Mouse (Mus musculus): ENCODE data around the gene Krt79. TPM values are rescaled to one million over a fixed set of nuclear protein-coding genes. Genes with fewer than 3 reads are reported as not detected.

The Krt79 gene
- polyA plus RNA-seq, 1 experiment from 2014 or later = 0.09 TPM

- Histone ChIP-seq H3K4me1 (peaks cover 38% of the 10 kb centered on the region), H3K27me3 (ENCODE audit: poor library complexity, severe bottlenecking) (peaks cover 52% of the 10 kb centered on the region), H3K36me3 (replicated peaks) (no peaks in the 10 kb centered on the region), H3K27ac (peak overlapping the region; percentile 35; the same call in 1 of the 2 replicates), H3K4me3 (peak overlapping the region; percentile 24), H3K9me3 (no peaks in the 10 kb centered on the region)
- peak; percentile 97 for DNase-seq (ENCODE audit: extremely low spot score, low spot score)
- WGBS = 13% methylated on average over 15 of the region's 15 CpGs
Measured at GRCm38 (mm10) chr15:101973414-101974077, 33.4 kb upstream of the Krt79 start.

DNA sequence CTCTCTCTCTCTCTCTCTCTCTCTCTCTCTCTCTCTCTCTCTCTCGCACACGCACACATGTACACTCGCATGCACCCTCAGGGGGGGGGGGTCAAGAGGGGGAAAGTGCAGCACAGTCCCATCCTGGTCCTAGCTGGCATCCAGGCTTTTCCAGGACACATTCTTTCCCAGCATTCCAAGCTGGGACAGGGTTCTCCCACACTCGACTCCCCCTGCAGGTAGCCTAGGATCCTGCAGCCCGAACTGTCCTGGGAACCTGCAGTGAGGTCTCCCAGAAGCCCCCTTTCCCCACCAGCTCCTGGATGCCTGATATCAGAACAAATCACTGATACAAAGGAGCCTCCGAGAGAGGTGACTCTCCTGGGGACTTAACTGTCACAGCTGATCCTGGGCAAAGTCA, 30.4 kb upstream of the Krt79 start:
- H3K4me3 ChIP-seq = no peak overlapping the region
- H3K27ac ChIP-seq = no peak overlapping the region
- no peaks in the 10 kb centered on the region for H3K36me3 ChIP-seq (replicated peaks)
- DNase-seq (ENCODE audit: extremely low spot score, low spot score) = peak; percentile 69
- H3K9me3 ChIP-seq = no peaks in the 10 kb centered on the region
- H3K4me1 ChIP-seq = peaks cover 16% of the 10 kb centered on the region
- 11% methylated on average over 3 of the region's 6 CpGs for WGBS
- peaks cover 28% of the 10 kb centered on the region for H3K27me3 ChIP-seq (ENCODE audit: poor library complexity, severe bottlenecking)

DNA sequence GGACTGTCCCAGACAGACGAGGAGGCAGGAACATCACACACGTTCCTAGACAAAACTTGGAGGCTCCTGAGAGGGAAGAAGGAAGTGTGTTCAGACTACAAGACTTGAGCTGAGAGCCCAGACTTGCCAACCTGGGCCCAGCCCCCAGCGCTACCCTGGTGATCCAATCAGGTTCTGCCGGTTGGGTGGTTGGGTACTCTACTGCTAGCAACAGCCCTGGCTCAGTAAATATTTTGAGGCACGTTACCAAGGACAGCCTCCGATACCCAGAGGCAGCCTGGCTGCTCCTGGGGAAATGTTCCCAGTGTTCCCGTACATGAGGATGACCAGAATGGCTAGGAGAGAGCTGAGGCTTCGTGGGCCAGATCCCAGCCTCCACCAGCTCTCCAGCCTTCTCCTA, 26.7 kb upstream of the Krt79 start:
- 85% methylated on average over 8 of the region's 8 CpGs for WGBS
- H3K4me3 ChIP-seq = no peak overlapping the region
- H3K27me3 ChIP-seq (ENCODE audit: poor library complexity, severe bottlenecking) = peaks cover 2% of the 10 kb centered on the region; the same call in 1 of the 2 replicates
- no peaks in the 10 kb centered on the region for H3K4me1 ChIP-seq
- no peak overlapping the region for H3K27ac ChIP-seq
- H3K9me3 ChIP-seq = no peaks in the 10 kb centered on the region
- no peak for DNase-seq (ENCODE audit: extremely low spot score, low spot score)
- H3K36me3 ChIP-seq (replicated peaks) = no peaks in the 10 kb centered on the region

GRCm38 (mm10) chr15:101958891-101959290, 18.8 kb upstream of the Krt79 start:
- H3K27ac ChIP-seq = no peak overlapping the region
- H3K9me3 ChIP-seq = no peaks in the 10 kb centered on the region
- DNase-seq (ENCODE audit: extremely low spot score, low spot score) = no peak

GRCm38 (mm10) chr15:101954187-101954586, 14.1 kb upstream of the Krt79 start, which contains the start of gene Krt78:
Gene Krt78 (minus strand): TSS chr15:101954287.
- no peaks in the 10 kb centered on the region for H3K9me3 ChIP-seq
- 0 out of 2 replicates have a peak within 1 kb of the TSS, but pooled peaks have one; percentile 3 for H3K27ac ChIP-seq
- H3K36me3 ChIP-seq (replicated peaks) = no peaks in the 10 kb centered on the region
- DNase-seq (ENCODE audit: extremely low spot score, low spot score) = no peak
- no peaks in the 10 kb centered on the region for H3K4me1 ChIP-seq
- 88% methylated on average over 9 of the region's 9 CpGs for WGBS
- H3K4me3 ChIP-seq = no peak within 1 kb of the TSS
- H3K27me3 ChIP-seq (ENCODE audit: poor library complexity, severe bottlenecking) = no peaks in the 10 kb centered on the region

More at GRCm38 (mm10) chr15:101958891-101959290, 18.8 kb upstream of the Krt79 start:
- Histone ChIP-seq H3K4me3 (no peak overlapping the region), H3K36me3 (replicated peaks) (no peaks in the 10 kb centered on the region), H3K27me3 (ENCODE audit: poor library complexity, severe bottlenecking) (no peaks in the 10 kb centered on the region), H3K4me1 (no peaks in the 10 kb centered on the region)
- 93% methylated on average over 3 of the region's 3 CpGs for WGBS

DNA sequence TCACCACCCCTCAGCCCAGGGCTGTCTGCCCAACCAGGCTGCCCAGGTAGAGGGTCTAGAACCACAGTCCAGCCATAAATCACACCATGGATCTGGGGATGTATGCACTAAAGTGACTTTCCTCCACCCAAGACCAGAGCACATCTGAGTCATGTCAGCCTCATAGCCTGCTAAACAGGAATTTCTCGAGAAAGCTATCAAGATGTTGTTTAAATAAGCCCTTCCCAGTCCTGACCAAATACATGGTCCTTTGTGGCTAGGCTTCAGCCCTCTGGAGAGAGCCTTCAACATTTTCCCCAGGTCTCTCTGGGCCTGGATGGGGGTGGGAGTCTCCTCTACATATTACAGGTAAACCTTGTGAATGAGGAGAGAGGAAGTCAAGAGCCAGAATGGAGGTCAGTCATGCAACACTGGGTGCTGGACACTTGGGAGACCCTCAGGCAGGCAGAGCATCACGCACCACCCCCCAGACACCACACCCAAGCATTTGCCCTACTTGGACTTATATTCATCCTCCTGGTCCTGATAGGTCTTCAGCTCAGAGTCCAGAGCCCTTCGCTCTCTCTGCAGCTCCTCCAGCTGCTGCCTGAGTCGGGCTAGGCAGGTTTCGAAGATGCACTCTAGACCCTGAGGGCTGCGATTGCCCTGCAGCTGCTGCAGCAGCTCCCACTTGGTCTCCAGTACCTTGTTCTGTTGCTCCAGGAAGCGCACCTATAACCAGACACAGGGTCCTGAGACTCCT, 12.8 kb upstream of the Krt79 start:
- Histone ChIP-seq H3K27ac (no peak overlapping the region), H3K36me3 (replicated peaks) (no peaks in the 10 kb centered on the region), H3K4me1 (no peaks in the 10 kb centered on the region), H3K9me3 (no peaks in the 10 kb centered on the region), H3K27me3 (ENCODE audit: poor library complexity, severe bottlenecking) (no peaks in the 10 kb centered on the region), H3K4me3 (no peak overlapping the region)
- no peak for DNase-seq (ENCODE audit: extremely low spot score, low spot score)
- 90% methylated on average over 7 of the region's 7 CpGs for WGBS

DNA sequence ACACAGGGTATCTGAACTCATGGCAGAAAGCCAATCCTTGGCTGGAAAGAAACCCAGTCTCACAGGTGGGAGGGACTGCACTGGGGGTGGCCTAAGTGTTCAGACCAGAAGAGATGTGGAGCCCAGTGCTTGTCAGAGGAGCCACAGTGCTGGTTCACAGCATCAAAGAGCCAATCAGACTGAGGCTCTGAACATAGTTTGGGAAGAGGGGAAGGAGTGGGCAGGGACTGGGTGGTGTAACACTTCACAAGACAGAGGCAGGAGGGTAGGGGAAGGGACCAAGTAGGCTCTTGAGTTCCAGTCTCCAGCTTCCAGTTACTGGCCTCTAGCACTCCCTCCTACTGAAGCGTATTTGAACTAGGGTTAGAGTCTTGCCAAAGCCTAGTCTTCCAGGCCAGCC, 5.3 kb upstream of the Krt79 start:
- 89% methylated on average over 1 of the region's 1 CpGs for WGBS
- Histone ChIP-seq H3K27me3 (ENCODE audit: poor library complexity, severe bottlenecking) (no peaks in the 10 kb centered on the region), H3K27ac (no peak overlapping the region), H3K9me3 (no peaks in the 10 kb centered on the region), H3K36me3 (replicated peaks) (no peaks in the 10 kb centered on the region), H3K4me3 (no peak overlapping the region), H3K4me1 (0 out of 2 replicates have a peak, but pooled peaks cover 3% of the 10 kb centered on the region)
- DNase-seq (ENCODE audit: extremely low spot score, low spot score) = no peak

DNA sequence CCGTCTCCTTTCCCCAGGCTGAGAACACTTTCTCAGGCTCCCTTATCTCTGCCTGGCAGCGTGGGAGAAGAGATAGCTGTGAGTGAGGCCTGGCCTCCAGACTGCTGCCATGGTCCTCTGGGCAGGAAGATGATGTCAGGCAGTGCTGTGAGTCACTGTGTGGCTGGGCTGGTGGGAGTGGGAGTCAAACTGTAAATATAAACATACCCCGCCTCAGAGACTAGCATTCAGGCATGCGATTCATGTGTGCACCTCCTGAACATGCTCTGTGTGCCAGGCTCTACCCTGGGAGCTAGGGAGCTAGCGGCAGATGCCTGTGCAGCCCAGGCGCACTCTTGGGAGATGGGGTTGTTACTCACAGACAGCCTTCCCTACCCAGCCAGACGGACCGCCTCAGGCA, 1.8 kb upstream of the Krt79 start:
- Histone ChIP-seq H3K4me1 (peaks cover 7% of the 10 kb centered on the region; the same call in 1 of the 2 replicates), H3K27me3 (ENCODE audit: poor library complexity, severe bottlenecking) (no peaks in the 10 kb centered on the region), H3K36me3 (replicated peaks) (no peaks in the 10 kb centered on the region), H3K9me3 (no peaks in the 10 kb centered on the region), H3K4me3 (no peak overlapping the region), H3K27ac (no peak overlapping the region)
- whole genome bisulfite sequencing = 79% methylated on average over 8 of the region's 8 CpGs
- DNase-seq (ENCODE audit: extremely low spot score, low spot score) = no peak

GRCm38 (mm10) chr15:101938600-101939308, 1.4 kb downstream of the Krt79 start:
- H3K9me3 ChIP-seq = no peaks in the 10 kb centered on the region
- H3K27ac ChIP-seq = no peak overlapping the region
- H3K27me3 ChIP-seq (ENCODE audit: poor library complexity, severe bottlenecking) = no peaks in the 10 kb centered on the region
- WGBS = 90% methylated on average over 9 of the region's 9 CpGs
- peaks cover 7% of the 10 kb centered on the region; the same call in 1 of the 2 replicates for H3K4me1 ChIP-seq
- DNase-seq (ENCODE audit: extremely low spot score, low spot score) = no peak
- H3K36me3 ChIP-seq (replicated peaks) = no peaks in the 10 kb centered on the region
- no peak overlapping the region for H3K4me3 ChIP-seq

- Histone ChIP-seq H3K9me3 (no peaks in the 10 kb centered on the region), H3K4me1 (peaks cover 20% of the 10 kb centered on the region), H3K27me3 (ENCODE audit: poor library complexity, severe bottlenecking) (peaks cover 41% of the 10 kb centered on the region), H3K4me3 (no peak overlapping the region), H3K27ac (no peak overlapping the region), H3K36me3 (replicated peaks) (no peaks in the 10 kb centered on the region)
- WGBS = 82% methylated on average over 6 of the region's 6 CpGs
- no peak for DNase-seq (ENCODE audit: extremely low spot score, low spot score)
Measured at GRCm38 (mm10) chr15:101933024-101933423, 7.1 kb downstream of the Krt79 start.

GRCm38 (mm10) chr15:101929666-101930065, 10.5 kb downstream of the Krt79 start:
- 4% methylated on average over 17 of the region's 17 CpGs for whole genome bisulfite sequencing
- peaks cover 46% of the 10 kb centered on the region for H3K27me3 ChIP-seq (ENCODE audit: poor library complexity, severe bottlenecking)
- peak; percentile 29 for DNase-seq (ENCODE audit: extremely low spot score, low spot score)
- H3K4me3 ChIP-seq = peak overlapping the region; percentile 39
- peaks cover 20% of the 10 kb centered on the region for H3K4me1 ChIP-seq
- H3K9me3 ChIP-seq = no peaks in the 10 kb centered on the region
- no peaks in the 10 kb centered on the region for H3K36me3 ChIP-seq (replicated peaks)
- H3K27ac ChIP-seq = 0 out of 2 replicates have a peak overlapping the region, but pooled peaks have one; percentile 9

DNA sequence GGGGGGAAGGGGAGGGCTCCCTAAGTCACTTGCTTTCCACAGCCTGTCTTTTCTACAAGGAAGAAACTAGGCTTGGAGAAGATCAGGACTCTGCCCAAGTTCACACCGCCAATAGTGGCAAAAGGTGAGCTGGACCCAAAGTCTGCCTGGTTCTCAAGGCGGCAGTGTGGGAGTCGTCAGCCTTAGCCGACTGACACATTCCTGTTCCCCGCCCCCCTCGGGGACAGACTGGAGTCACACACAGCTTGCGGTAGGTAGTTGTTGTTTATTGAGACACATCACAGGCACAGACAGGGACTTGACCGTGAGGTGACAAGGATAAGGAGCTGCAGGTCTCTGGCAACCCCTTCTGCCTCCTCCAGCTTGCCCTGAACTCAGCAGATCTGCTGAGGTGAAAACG, 11.0 kb downstream of the Krt79 start:
- no peak overlapping the region for H3K27ac ChIP-seq
- H3K27me3 ChIP-seq (ENCODE audit: poor library complexity, severe bottlenecking) = peaks cover 46% of the 10 kb centered on the region
- H3K36me3 ChIP-seq (replicated peaks) = no peaks in the 10 kb centered on the region
- DNase-seq (ENCODE audit: extremely low spot score, low spot score) = no peak
- H3K4me3 ChIP-seq = peak overlapping the region; percentile 39
- 22% methylated on average over 9 of the region's 9 CpGs for WGBS
- peaks cover 20% of the 10 kb centered on the region for H3K4me1 ChIP-seq
- no peaks in the 10 kb centered on the region for H3K9me3 ChIP-seq
